Mouse (Mus musculus): Measurements from ENCODE around the gene Oas1c.

DNA sequence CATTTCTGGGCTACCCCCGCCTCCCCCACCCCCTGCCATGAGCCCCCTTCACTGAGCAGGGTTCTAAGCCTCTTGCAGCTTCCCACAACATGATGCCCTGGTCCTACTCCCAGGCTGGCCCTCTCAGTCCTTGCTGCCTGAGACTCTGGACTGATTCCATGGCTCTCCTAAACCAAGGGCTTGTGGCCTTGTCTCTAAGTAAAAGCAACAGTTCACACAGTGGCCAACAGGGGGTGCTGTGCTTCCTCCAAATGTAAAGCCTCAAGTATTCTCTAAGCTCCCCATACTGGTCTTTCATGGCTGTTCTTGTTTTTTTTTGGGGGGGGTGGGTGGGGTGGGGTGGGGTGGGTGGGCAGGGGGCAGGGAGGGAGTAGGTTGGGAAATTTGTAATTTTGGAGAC is 5.9 kb downstream of the Oas1c start:
- TF ChIP-seq EP300 (optimal IDR thresholded peaks at IDR 0.05) (no peak), CTCF (IDR thresholded peaks at IDR 0.05; ENCODE audit: low read depth) (peak; percentile 73)
